Mouse (Mus musculus) limb, embryonic 14.5 days (tissue): ENCODE measurements around the gene Pik3cd. TPM values are rescaled to one million over a fixed set of nuclear protein-coding genes. Genes with fewer than 3 reads are reported as not detected.

Source experiments
- ATAC-seq: fragments of 200-750 bp; cut with Nextera tagmentation; 2 replicates; pipeline ENCODE4 v1.8.0; 2017; ENCODE audit warnings: low read depth, moderate number of reproducible peaks, moderate TSS enrichment; ENCODE audit not compliant: low FRiP score
- DNase-seq: peaks from one replicate; pipeline ENCODE4 v3.0.0-alpha.2; 2015; ENCODE audit warnings: low spot score
- H3K27ac ChIP-seq: fragments of 300-500 bp; sonication (generic); replicated peaks from 2 replicates; pipeline ENCODE4 v1.5.1; 2014; ENCODE audit warnings: low read depth, mild to moderate bottlenecking, low read length, moderate library complexity, mixed read lengths
- H3K27me3 ChIP-seq: fragments of 300-500 bp; sonication (generic); 2 replicates; pipeline ENCODE4 v1.6.1; 2014; ENCODE audit warnings: low read length, mixed read lengths; ENCODE audit not compliant: control insufficient read depth, insufficient read depth
- H3K36me3 ChIP-seq: fragments of 300-500 bp; sonication (generic); 2 replicates; pipeline ENCODE4 v1.6.1; 2014; ENCODE audit warnings: mild to moderate bottlenecking, low read length, moderate library complexity, mixed read lengths; ENCODE audit not compliant: control insufficient read depth, insufficient read depth
- H3K4me1 ChIP-seq: fragments of 300-500 bp; sonication (generic); 2 replicates; pipeline ENCODE4 v1.6.1; 2014; ENCODE audit warnings: antibody characterized with exemption, low read length, mixed read lengths; ENCODE audit not compliant: control insufficient read depth, insufficient read depth
- H3K4me2 ChIP-seq: fragments of 300-500 bp; sonication (generic); replicated peaks from 2 replicates; pipeline ENCODE4 v1.6.1; 2014; ENCODE audit warnings: low read depth, mild to moderate bottlenecking, low read length, moderate library complexity; ENCODE audit not compliant: severe bottlenecking
- H3K4me3 ChIP-seq: fragments of 300-500 bp; sonication (generic); replicated peaks from 2 replicates; pipeline ENCODE4 v1.5.1; 2014; ENCODE audit warnings: low read length
- H3K9ac ChIP-seq: fragments of 300-500 bp; sonication (generic); 2 replicates; pipeline ENCODE4 v1.6.1; 2014; ENCODE audit warnings: mild to moderate bottlenecking, low read depth, low read length, moderate library complexity; ENCODE audit not compliant: severe bottlenecking
- H3K9me3 ChIP-seq: fragments of 300-500 bp; sonication (generic); 2 replicates; pipeline ENCODE4 v1.6.1; 2016; ENCODE audit warnings: low read length; ENCODE audit not compliant: control insufficient read depth
- POLR2A ChIP-seq: fragments of 200-500 bp; IDR thresholded peaks from 2 replicates; pipeline ENCODE4 v1.8.0; 2012; ENCODE audit warnings: inconsistent platforms, mild to moderate bottlenecking, moderate library complexity, borderline replicate concordance; ENCODE audit not compliant: insufficient read depth, insufficient read length; ENCODE audit errors: extremely low read depth
- WGBS: fragments of 180-500 bp; shearing (Covaris S2); extraction: QIAGEN DNeasy Blood & Tissue Kit; methylation state at CpG from one replicate; pipeline ENCODE4 v1.1.7; 2014; 5-methylcytosine and 5-hydroxymethylcytosine counted together
- polyA plus RNA-seq, 2 experiments: library from polyadenylated mRNA; depleted of rRNA in 1 of 2; stranded (reverse) in 1 of 2; unstranded in 1 of 2; fragments of >200 nt; fragmentation: Nextera tagmentation in 1 of 2; extraction: Ambion mirVana in 1 of 2; gene quantifications; 2 replicates each; pipeline versions ENCODE4 v1.2.1 to v1.2.3; 2012 to 2014

Gene Pik3cd
- polyA plus RNA-seq, 2 experiments = 5.1 to 5.7 TPM

DNA sequence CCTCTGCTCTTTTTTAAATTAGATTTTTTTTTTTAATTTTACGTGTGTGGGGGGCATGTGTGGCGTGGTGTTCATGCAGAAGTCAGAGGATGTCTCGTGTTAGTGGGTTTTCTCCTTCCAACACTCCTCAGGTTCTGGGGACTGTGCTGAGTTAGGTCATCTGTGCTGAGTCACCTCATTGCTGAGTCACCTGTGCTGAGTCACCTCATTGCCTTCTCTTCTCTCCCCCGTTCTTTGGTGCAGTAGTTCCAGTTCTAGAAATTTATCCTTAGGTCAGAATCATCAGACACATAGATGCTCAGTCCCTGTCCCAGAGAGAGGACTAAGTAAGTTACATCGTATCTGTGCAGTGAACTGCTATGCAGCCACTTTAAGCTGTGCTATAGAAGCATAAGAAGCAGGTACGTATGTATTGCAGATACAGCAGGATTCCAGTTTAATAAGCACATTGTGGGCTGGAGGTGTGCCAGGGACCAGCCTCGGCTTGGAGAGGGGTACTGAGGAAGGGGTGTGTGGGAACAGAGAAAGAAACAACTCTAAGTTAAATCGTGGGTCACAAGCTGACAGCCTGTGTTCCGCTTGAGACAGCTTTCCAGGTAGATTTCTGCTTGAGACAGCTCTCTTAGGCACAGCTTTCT is 69.6 kb downstream of the Pik3cd start:
- ATAC-seq (no peak), DNase-seq (no peak)
- WGBS = 71% methylated on average over 9 of the region's 9 CpGs
- Histone ChIP-seq H3K36me3 (peaks cover 55% of the 10 kb centered on the region), H3K27ac (no peak overlapping the region), H3K27me3 (no peaks in the 10 kb centered on the region), H3K9ac (no peak overlapping the region), H3K4me3 (no peak overlapping the region), H3K4me1 (no peaks in the 10 kb centered on the region), H3K4me2 (no peak overlapping the region), H3K9me3 (no peaks in the 10 kb centered on the region)
- TF ChIP-seq POLR2A = no peak

DNA sequence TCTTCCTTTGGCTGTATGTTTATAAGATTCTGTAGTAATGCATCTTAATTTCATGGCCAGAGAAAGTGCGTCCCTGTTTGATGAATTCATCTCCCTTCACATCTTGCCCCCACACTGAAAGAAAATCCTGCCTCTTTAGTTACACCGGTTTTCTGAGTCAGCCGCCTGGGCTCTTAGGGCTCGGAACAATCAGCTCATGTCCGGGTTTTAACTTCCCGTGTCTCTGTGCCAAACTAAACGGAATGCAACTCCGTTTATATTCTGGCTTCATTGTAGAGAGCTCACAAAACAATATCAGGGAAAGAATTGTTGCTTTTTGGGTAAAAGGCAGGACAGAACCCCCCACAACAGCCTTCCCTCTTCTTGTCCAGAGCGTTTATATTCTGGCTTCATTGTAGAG is 73.6 kb downstream of the Pik3cd start:
- peaks cover 38% of the 10 kb centered on the region for H3K36me3 ChIP-seq
- no peak overlapping the region for H3K9ac ChIP-seq
- H3K27ac ChIP-seq = no peak overlapping the region
- no peaks in the 10 kb centered on the region for H3K27me3 ChIP-seq
- TF ChIP-seq POLR2A = no peak
- H3K4me3 ChIP-seq = no peak overlapping the region
- no peak for ATAC-seq
- no peak for DNase-seq
- H3K4me1 ChIP-seq = no peaks in the 10 kb centered on the region
- H3K4me2 ChIP-seq = no peak overlapping the region
- WGBS = 71% methylated on average over 9 of the region's 9 CpGs
- H3K9me3 ChIP-seq = no peaks in the 10 kb centered on the region

DNA sequence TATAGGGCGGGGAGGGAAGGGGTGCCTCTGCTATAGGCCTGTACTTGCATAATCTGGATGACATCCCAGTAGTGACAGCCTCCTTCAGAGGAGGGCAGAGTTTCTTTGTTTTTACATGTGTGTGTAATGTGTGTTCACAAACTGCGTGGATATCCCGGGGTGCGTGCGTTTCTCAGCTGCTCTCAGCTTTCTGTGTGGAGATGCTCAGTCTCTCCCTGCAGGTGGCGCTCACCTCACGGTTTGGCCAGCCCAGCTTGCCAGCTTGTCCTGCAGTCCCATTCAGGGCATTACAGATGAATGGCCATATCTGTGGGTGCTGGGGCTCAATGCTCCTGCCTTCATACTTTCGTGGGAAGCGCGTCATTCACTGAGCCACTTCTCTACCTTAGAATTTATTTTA is 74.0 kb downstream of the Pik3cd start:
- Histone ChIP-seq H3K36me3 (peaks cover 34% of the 10 kb centered on the region), H3K9me3 (no peaks in the 10 kb centered on the region), H3K4me3 (no peak overlapping the region), H3K27me3 (no peaks in the 10 kb centered on the region), H3K4me1 (no peaks in the 10 kb centered on the region), H3K9ac (no peak overlapping the region), H3K27ac (no peak overlapping the region), H3K4me2 (no peak overlapping the region)
- WGBS = 77% methylated on average over 10 of the region's 10 CpGs
- ATAC-seq (no peak), DNase-seq (no peak)
- no peak for TF ChIP-seq POLR2A

DNA sequence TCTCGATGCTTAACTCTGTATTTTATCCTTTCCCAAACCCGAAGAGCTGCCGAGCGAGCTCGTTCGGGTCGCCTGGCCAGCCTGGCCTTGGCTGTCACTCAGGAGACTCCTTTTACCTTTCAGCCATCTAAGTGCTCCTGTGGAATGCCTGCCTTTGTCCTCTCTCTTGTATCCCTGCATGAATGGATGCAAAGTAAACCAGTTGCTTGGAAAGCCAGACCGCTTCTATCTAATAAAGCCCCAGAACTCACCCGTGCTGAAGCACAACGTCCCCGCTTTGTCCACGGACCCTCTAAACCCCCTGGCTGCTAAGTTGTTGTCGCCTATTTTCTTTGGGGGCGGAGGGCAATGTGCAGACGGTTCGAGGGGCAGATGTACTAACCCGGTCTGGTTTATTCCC is 75.6 kb downstream of the Pik3cd start:
- H3K27ac ChIP-seq = no peak overlapping the region
- no peak overlapping the region for H3K4me2 ChIP-seq
- 87% methylated on average over 17 of the region's 17 CpGs for WGBS
- peaks cover 26% of the 10 kb centered on the region for H3K36me3 ChIP-seq
- H3K9ac ChIP-seq = no peak overlapping the region
- H3K4me1 ChIP-seq = no peaks in the 10 kb centered on the region
- H3K4me3 ChIP-seq = no peak overlapping the region
- no peak for TF ChIP-seq POLR2A
- no peak for DNase-seq
- no peaks in the 10 kb centered on the region for H3K9me3 ChIP-seq
- no peak for ATAC-seq
- no peaks in the 10 kb centered on the region for H3K27me3 ChIP-seq

DNA sequence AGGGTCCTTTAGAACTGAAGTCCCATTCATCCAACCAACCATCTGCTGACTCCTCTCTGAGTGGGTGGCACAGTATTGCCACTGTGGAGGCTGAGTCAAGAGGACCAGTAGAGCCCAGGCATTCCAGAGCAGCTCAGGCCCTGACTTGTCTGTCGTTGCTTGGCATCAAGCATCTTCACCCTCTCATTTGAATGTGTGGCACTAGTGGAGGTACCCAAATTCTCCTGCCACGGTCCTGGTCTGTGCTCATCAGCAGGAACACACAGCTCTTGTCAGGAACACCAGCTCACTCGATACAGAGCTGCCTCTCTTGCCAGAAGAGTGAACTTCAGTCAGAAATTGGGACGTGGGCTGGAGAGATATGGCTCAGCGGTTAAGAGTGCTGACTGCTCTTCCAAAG is 78.7 kb downstream of the Pik3cd start:
- H3K27ac ChIP-seq = no peak overlapping the region
- TF ChIP-seq POLR2A = no peak
- H3K4me1 ChIP-seq = no peaks in the 10 kb centered on the region
- peaks cover 5% of the 10 kb centered on the region; the same call in 1 of the 2 replicates for H3K36me3 ChIP-seq
- no peak overlapping the region for H3K4me2 ChIP-seq
- H3K9me3 ChIP-seq = no peaks in the 10 kb centered on the region
- no peak overlapping the region for H3K9ac ChIP-seq
- no peaks in the 10 kb centered on the region for H3K27me3 ChIP-seq
- no peak for DNase-seq
- ATAC-seq = no peak
- 89% methylated on average over 5 of the region's 5 CpGs for WGBS
- H3K4me3 ChIP-seq = no peak overlapping the region
